Mouse (Mus musculus) neural tube, embryonic 11.5 days (tissue): ENCODE results near the gene Man1a. TPM values are rescaled to one million over a fixed set of nuclear protein-coding genes. Genes with fewer than 3 reads are reported as not detected.

Source experiments
- ATAC-seq: fragments of 200-750 bp; cut with Nextera tagmentation; 2 replicates; pipeline ENCODE4 v1.8.0; 2017; ENCODE audit warnings: moderate number of reproducible peaks, mild to moderate bottlenecking, moderate TSS enrichment, moderate library complexity; ENCODE audit not compliant: insufficient read depth, low FRiP score, low TSS enrichment
- DNase-seq: peaks from one replicate; pipeline ENCODE4 v3.0.0-alpha.2; 2015; ENCODE audit warnings: low spot score
- H3K27ac ChIP-seq: fragments of 300-500 bp; sonication (generic); 2 replicates; pipeline ENCODE4 v1.5.1; 2014; ENCODE audit warnings: low read depth, mild to moderate bottlenecking, low read length
- H3K27me3 ChIP-seq: fragments of 300-500 bp; sonication (generic); 2 replicates; pipeline ENCODE4 v1.6.1; 2014; ENCODE audit warnings: mild to moderate bottlenecking, low read length, mixed read lengths; ENCODE audit not compliant: control insufficient read depth, insufficient read depth
- H3K36me3 ChIP-seq: fragments of 300-500 bp; sonication (generic); 2 replicates; pipeline ENCODE4 v1.6.1; 2014; ENCODE audit warnings: mild to moderate bottlenecking, low read length, moderate library complexity, mixed read lengths; ENCODE audit not compliant: control insufficient read depth, insufficient read depth
- H3K4me1 ChIP-seq: fragments of 300-500 bp; sonication (generic); 2 replicates; pipeline ENCODE4 v1.6.1; 2014; ENCODE audit warnings: low read length, mixed read lengths; ENCODE audit not compliant: control insufficient read depth, insufficient read depth
- H3K4me2 ChIP-seq: fragments of 300-500 bp; sonication (generic); 2 replicates; pipeline ENCODE4 v1.6.1; 2014; ENCODE audit warnings: low read depth, mild to moderate bottlenecking, moderate library complexity
- H3K4me3 ChIP-seq: fragments of 300-500 bp; sonication (generic); 2 replicates; pipeline ENCODE4 v1.5.1; 2014; ENCODE audit warnings: low read depth, low read length
- H3K9ac ChIP-seq: fragments of 300-500 bp; sonication (generic); 2 replicates; pipeline ENCODE4 v1.6.1; 2014; ENCODE audit warnings: mild to moderate bottlenecking, low read length
- H3K9me3 ChIP-seq: fragments of 300-500 bp; sonication (generic); 2 replicates; pipeline ENCODE4 v1.6.1; 2016; ENCODE audit warnings: low read length; ENCODE audit not compliant: control insufficient read depth
- WGBS: fragments of 180-500 bp; shearing (Covaris S2); extraction: QIAGEN DNeasy Blood & Tissue Kit; methylation state at CpG from one replicate; pipeline ENCODE4 v1.1.7; 2014; 5-methylcytosine and 5-hydroxymethylcytosine counted together
- polyA plus RNA-seq: library from polyadenylated mRNA; unstranded; fragments of >200 nt; fragmentation: Nextera tagmentation; extraction: Ambion mirVana; gene quantifications from 2 replicates; pipeline ENCODE4 v1.2.1, GENCODE M21; 2014

Gene Man1a
- polyA plus RNA-seq, 1 experiment from 2014 or later: 2.8 TPM

- Histone ChIP-seq H3K4me3 (no peak overlapping the region), H3K27ac (no peak overlapping the region), H3K9me3 (no peaks in the 10 kb centered on the region), H3K9ac (no peak overlapping the region), H3K36me3 (no peaks in the 10 kb centered on the region), H3K4me2 (no peak overlapping the region), H3K27me3 (no peaks in the 10 kb centered on the region), H3K4me1 (no peaks in the 10 kb centered on the region)
- ATAC-seq: no peak
- DNase-seq: no peak
- 94% methylated on average over 4 of the region's 4 CpGs for WGBS
These were observed 86.0 kb downstream of the Man1a start for GRCm38 (mm10) chr10:53990434-53990833.

- no peak overlapping the region for H3K27ac ChIP-seq
- no peak for DNase-seq
- H3K4me2 ChIP-seq: no peak overlapping the region
- no peaks in the 10 kb centered on the region for H3K27me3 ChIP-seq
- H3K36me3 ChIP-seq: no peaks in the 10 kb centered on the region
- no peak overlapping the region for H3K9ac ChIP-seq
- 91% methylated on average over 5 of the region's 5 CpGs for WGBS
- ATAC-seq: no peak
- no peaks in the 10 kb centered on the region for H3K4me1 ChIP-seq
- H3K4me3 ChIP-seq: no peak overlapping the region
- no peaks in the 10 kb centered on the region for H3K9me3 ChIP-seq
These were observed 91.5 kb downstream of the Man1a start for GRCm38 (mm10) chr10:53984894-53985293.

DNA sequence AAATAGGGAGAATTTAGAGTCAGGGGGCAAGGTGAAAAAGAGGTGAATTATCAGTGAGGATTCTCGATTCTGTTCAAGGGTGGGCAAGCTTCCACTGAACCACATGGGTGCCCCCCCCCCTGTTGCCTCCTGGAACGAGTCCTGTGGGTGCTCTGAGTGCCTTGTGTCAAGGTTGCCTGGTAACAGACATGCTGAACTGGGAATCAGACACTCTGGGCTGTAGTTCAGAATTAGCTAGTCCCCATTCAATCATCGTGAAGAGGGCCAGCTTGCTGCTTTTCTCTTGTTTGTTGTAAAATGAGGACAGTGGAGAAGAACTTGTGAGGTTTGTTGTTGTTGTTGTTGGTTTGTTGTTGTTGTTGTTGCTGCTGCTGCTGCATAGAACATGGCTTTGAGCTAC is 92.3 kb downstream of the Man1a start:
- 72% methylated on average over 3 of the region's 3 CpGs for WGBS
- ATAC-seq (no peak), DNase-seq (no peak)
- no peak overlapping the region for H3K4me3 ChIP-seq
- no peak overlapping the region for H3K9ac ChIP-seq
- no peaks in the 10 kb centered on the region for H3K27me3 ChIP-seq
- no peaks in the 10 kb centered on the region for H3K4me1 ChIP-seq
- H3K27ac ChIP-seq: no peak overlapping the region
- no peaks in the 10 kb centered on the region for H3K9me3 ChIP-seq
- no peak overlapping the region for H3K4me2 ChIP-seq
- H3K36me3 ChIP-seq: no peaks in the 10 kb centered on the region

- no peaks in the 10 kb centered on the region for H3K36me3 ChIP-seq
- H3K9ac ChIP-seq: no peak overlapping the region
- no peak overlapping the region for H3K27ac ChIP-seq
- no peak overlapping the region for H3K4me3 ChIP-seq
- H3K9me3 ChIP-seq: no peaks in the 10 kb centered on the region
- ATAC-seq: no peak
- DNase-seq: no peak
- 83% methylated on average over 1 of the region's 1 CpGs for WGBS
- no peak overlapping the region for H3K4me2 ChIP-seq
- no peaks in the 10 kb centered on the region for H3K27me3 ChIP-seq
- H3K4me1 ChIP-seq: no peaks in the 10 kb centered on the region
These were observed 97.8 kb downstream of the Man1a start for GRCm38 (mm10) chr10:53978647-53979046.

- no peak for ATAC-seq
- no peak for DNase-seq
- H3K27me3 ChIP-seq: no peaks in the 10 kb centered on the region
These were observed 102.2 kb downstream of the Man1a start for GRCm38 (mm10) chr10:53974180-53974579.

DNA sequence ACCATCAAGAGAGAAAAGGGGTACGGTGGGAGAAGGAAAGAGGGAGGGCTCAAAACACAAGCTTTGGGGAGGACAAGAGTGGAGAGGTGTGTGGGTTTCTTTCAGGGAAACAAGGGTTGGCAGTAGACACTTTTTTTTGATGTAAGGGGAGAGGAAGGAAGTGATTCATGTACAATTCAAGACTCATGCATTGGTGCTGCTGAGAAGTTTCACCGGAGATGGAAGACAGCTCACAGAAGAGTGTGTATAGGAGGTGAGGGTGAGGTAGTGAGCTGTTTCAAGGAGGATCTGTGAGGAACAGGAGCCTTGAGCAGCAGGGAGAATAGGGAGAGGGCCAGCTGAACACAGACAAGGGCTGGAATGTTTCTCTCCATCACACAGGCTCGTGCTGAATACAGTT is 116.7 kb downstream of the Man1a start:
- no peak for DNase-seq
- no peak overlapping the region for H3K9ac ChIP-seq
- no peaks in the 10 kb centered on the region for H3K36me3 ChIP-seq
- no peak overlapping the region for H3K4me3 ChIP-seq
- H3K27me3 ChIP-seq: no peaks in the 10 kb centered on the region
- no peaks in the 10 kb centered on the region for H3K4me1 ChIP-seq
- ATAC-seq: no peak
- H3K4me2 ChIP-seq: no peak overlapping the region
- WGBS: 82% methylated on average over 3 of the region's 3 CpGs
- no peaks in the 10 kb centered on the region for H3K9me3 ChIP-seq
- H3K27ac ChIP-seq: no peak overlapping the region

More at GRCm38 (mm10) chr10:53974180-53974579, 102.2 kb downstream of the Man1a start:
- no peak overlapping the region for H3K4me3 ChIP-seq
- no peak overlapping the region for H3K27ac ChIP-seq
- no peaks in the 10 kb centered on the region for H3K36me3 ChIP-seq
- H3K9me3 ChIP-seq: no peaks in the 10 kb centered on the region
- H3K4me2 ChIP-seq: no peak overlapping the region
- H3K9ac ChIP-seq: no peak overlapping the region
- no peaks in the 10 kb centered on the region for H3K4me1 ChIP-seq

- Histone ChIP-seq H3K4me2 (no peak overlapping the region), H3K27ac (no peak overlapping the region), H3K4me3 (no peak overlapping the region), H3K4me1 (no peaks in the 10 kb centered on the region), H3K27me3 (no peaks in the 10 kb centered on the region), H3K9ac (no peak overlapping the region), H3K9me3 (no peaks in the 10 kb centered on the region), H3K36me3 (no peaks in the 10 kb centered on the region)
- DNase-seq (no peak), ATAC-seq (no peak)
- WGBS: 78% methylated on average over 7 of the region's 7 CpGs
These were observed 134.8 kb downstream of the Man1a start for GRCm38 (mm10) chr10:53941597-53941996.

- H3K27ac ChIP-seq: no peak overlapping the region
- no peaks in the 10 kb centered on the region for H3K9me3 ChIP-seq
- ATAC-seq: no peak
- WGBS: 96% methylated on average over 3 of the region's 3 CpGs
- H3K4me2 ChIP-seq: no peak overlapping the region
- no peaks in the 10 kb centered on the region for H3K36me3 ChIP-seq
- H3K27me3 ChIP-seq: no peaks in the 10 kb centered on the region
- no peak overlapping the region for H3K9ac ChIP-seq
- H3K4me3 ChIP-seq: no peak overlapping the region
- DNase-seq: no peak
- no peaks in the 10 kb centered on the region for H3K4me1 ChIP-seq
These were observed 138.2 kb downstream of the Man1a start for GRCm38 (mm10) chr10:53938199-53938598.

DNA sequence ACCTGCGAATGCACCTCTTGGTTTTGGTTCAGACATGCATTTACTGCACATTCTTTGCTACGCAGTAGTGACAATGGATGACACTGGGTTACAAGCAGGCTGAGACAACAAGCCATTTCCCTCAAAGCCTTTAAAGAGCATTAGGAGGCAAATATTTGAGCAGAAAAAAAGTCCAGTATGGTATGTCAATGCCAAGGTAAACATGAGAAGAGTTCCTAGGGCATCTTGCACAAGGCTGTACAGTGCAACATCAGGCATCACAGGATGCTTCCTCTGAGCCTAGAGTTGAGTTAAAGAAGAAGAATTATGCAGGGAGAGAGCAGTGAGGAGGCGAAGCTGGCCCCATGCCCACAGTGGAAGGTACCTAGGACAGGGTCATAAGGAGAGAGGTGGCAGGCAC is 140.3 kb downstream of the Man1a start:
- H3K4me3 ChIP-seq: no peak overlapping the region
- no peaks in the 10 kb centered on the region for H3K36me3 ChIP-seq
- H3K27ac ChIP-seq: no peak overlapping the region
- no peak overlapping the region for H3K4me2 ChIP-seq
- no peaks in the 10 kb centered on the region for H3K27me3 ChIP-seq
- 92% methylated on average over 3 of the region's 3 CpGs for WGBS
- H3K4me1 ChIP-seq: no peaks in the 10 kb centered on the region
- DNase-seq (no peak), ATAC-seq (no peak)
- no peaks in the 10 kb centered on the region for H3K9me3 ChIP-seq
- no peak overlapping the region for H3K9ac ChIP-seq
